ENCODE assay signal across 30 mouse cellular contexts in genomic region chr7:77164921-77165320, GRCm38 (mm10).
"Had no signal": no experiment of that assay in that cellular context is flagged by ENCODE, and none has a peak within 500 bp of the region (broad histone marks: within the 10 kb centered on the region; RNA-seq: fewer than 3 reads in every experiment).

No protein-coding gene starts in this region.

- H3K4me2 ChIP-seq: limb, embryonic 12.5 days; limb, embryonic 13.5 days; limb, embryonic 15.5 days; liver, embryonic 11.5 days; liver, embryonic 12.5 days; liver, embryonic 13.5 days; liver, embryonic 15.5 days; lung, embryonic 14.5 days; lung, embryonic 15.5 days; midbrain, embryonic 11.5 days; midbrain, embryonic 12.5 days; midbrain, embryonic 13.5 days; midbrain, embryonic 15.5 days had no signal

- H3K9me3 ChIP-seq: limb, embryonic 10.5 days; limb, embryonic 12.5 days; limb, embryonic 13.5 days; limb, embryonic 15.5 days; liver, embryonic 12.5 days; liver, embryonic 13.5 days; liver, embryonic 15.5 days; lung, embryonic 15.5 days; megakaryocyte, embryonic 14.5 days; midbrain, embryonic 10.5 days; midbrain, embryonic 12.5 days; midbrain, embryonic 13.5 days; midbrain, embryonic 15.5 days had no signal

- H3K36me3 ChIP-seq: limb, embryonic 10.5 days; limb, embryonic 12.5 days; limb, embryonic 13.5 days; limb, embryonic 15.5 days; liver, embryonic 12.5 days; liver, embryonic 13.5 days; liver, embryonic 15.5 days; lung, embryonic 15.5 days; midbrain, embryonic 10.5 days; midbrain, embryonic 12.5 days; midbrain, embryonic 13.5 days; midbrain, embryonic 15.5 days had no signal

- H3K27me3 ChIP-seq: limb, embryonic 12.5 days; limb, embryonic 13.5 days; limb, embryonic 15.5 days; liver, embryonic 12.5 days; liver, embryonic 13.5 days; liver, embryonic 15.5 days; lung, embryonic 15.5 days; megakaryocyte, embryonic 14.5 days; midbrain, embryonic 12.5 days; midbrain, embryonic 13.5 days; midbrain, embryonic 15.5 days had no signal

- H3K9ac ChIP-seq: limb, embryonic 12.5 days; limb, embryonic 13.5 days; limb, embryonic 15.5 days; liver, embryonic 12.5 days; liver, embryonic 13.5 days; liver, embryonic 14.5 days; liver, embryonic 15.5 days; liver, postnatal 0 days; lung, embryonic 14.5 days; lung, embryonic 15.5 days; midbrain, embryonic 12.5 days; midbrain, embryonic 13.5 days; midbrain, embryonic 15.5 days had no signal

- ATAC-seq: liver, embryonic 12.5 days; liver, postnatal 0 days; lung, postnatal 0 days; midbrain, embryonic 13.5 days; midbrain, embryonic 15.5 days; midbrain, embryonic 16.5 days had no signal

- H3K27ac ChIP-seq: limb, embryonic 10.5 days; limb, embryonic 12.5 days; limb, embryonic 13.5 days; limb, embryonic 15.5 days; liver, embryonic 12.5 days; liver, embryonic 13.5 days; liver, embryonic 14.5 days; liver, embryonic 15.5 days; lung, embryonic 15.5 days; macrophage; midbrain, embryonic 10.5 days; midbrain, embryonic 12.5 days; midbrain, embryonic 13.5 days; midbrain, embryonic 15.5 days had no signal

- DNase-seq: left cerebral cortex, postnatal 4 days; liver; liver, embryonic 13.5 days; liver, postnatal 0 days; lung, adult 18-20 months; lung, adult 2 months; lung, embryonic 14.5 days; lung, postnatal 10 days; lung, postnatal 14 days; lung, postnatal 36 days; lung, postnatal 4 days had no signal

- H3K4me3 ChIP-seq: limb, embryonic 10.5 days; limb, embryonic 12.5 days; limb, embryonic 13.5 days; limb, embryonic 15.5 days; liver, embryonic 12.5 days; liver, embryonic 13.5 days; liver, embryonic 15.5 days; lung, embryonic 15.5 days; megakaryocyte, embryonic 14.5 days; midbrain, embryonic 10.5 days; midbrain, embryonic 12.5 days; midbrain, embryonic 13.5 days; midbrain, embryonic 15.5 days; myocyte had no signal

- H3K4me1 ChIP-seq: limb, embryonic 10.5 days; limb, embryonic 12.5 days; limb, embryonic 13.5 days; limb, embryonic 15.5 days; liver, embryonic 12.5 days; liver, embryonic 13.5 days; liver, embryonic 15.5 days; lung, embryonic 15.5 days; megakaryocyte, embryonic 14.5 days; midbrain, embryonic 10.5 days; midbrain, embryonic 12.5 days; midbrain, embryonic 13.5 days; midbrain, embryonic 15.5 days had no signal
